Mouse (Mus musculus) left cerebral cortex, postnatal 36 days (tissue): ENCODE results near the gene Col27a1. TPM values are rescaled to one million over a fixed set of nuclear protein-coding genes. Genes with fewer than 3 reads are reported as not detected.

Experiments
- microRNA-seq: library from miRNA; unstranded; fragments of <30 nt; microRNA quantifications from one replicate; pipeline ENCODE4 v1.2.0, GENCODE M21; 2022
- total RNA-seq, 2 experiments: library from RNA; stranded (reverse); gene quantifications; 2 replicates each; pipeline ENCODE4 v1.2.3; 2021

The Col27a1 gene
- total RNA-seq, 2 experiments from 2014 or later: 2.2 to 4.3 TPM

Small RNAs within 50 kb of the gene (microRNA-seq; reads per million reads assigned to microRNA genes)
- 1,160 reads per million, percentile 79 among the genes with 10 or more reads in this experiment for gene Mir455

Other genes with a start within 250 kb of the Col27a1 start
- gene Zfp618, start 248.4 kb upstream of the Col27a1 start, total RNA-seq: 1 to 10 TPM; 4.6 to 7.0 TPM
- not detected for gene Ambp, start 59.2 kb upstream of the Col27a1 start, total RNA-seq
- gene Kif12, start 41.9 kb upstream of the Col27a1 start, total RNA-seq: not detected
- gene Orm1, start 130.6 kb downstream of the Col27a1 start, total RNA-seq: not detected
- not detected for gene Orm3, start 142.2 kb downstream of the Col27a1 start, total RNA-seq
- not detected for gene Orm2, start 148.4 kb downstream of the Col27a1 start, total RNA-seq
- gene Akna, start 189.3 kb downstream of the Col27a1 start, total RNA-seq: 1 to 10 TPM; 2.5 to 4.4 TPM